Mouse (Mus musculus): ENCODE measurements around the gene Olfr1454. TPM values are rescaled to one million over a fixed set of nuclear protein-coding genes. Genes with fewer than 3 reads are reported as not detected.

Gene Olfr1454
- not detected in 2 replicates for polyA plus RNA-seq (2015; fragmentation: Nextera tagmentation; extraction: Ambion mirVana)

GRCm38 (mm10) chr19:13060310-13060709 lies at the start of gene Olfr1454:
TSS of gene Olfr1454 (plus strand) at chr19:13060610.

GRCm38 (mm10) chr19:13028227-13028626 lies 32.2 kb upstream of the Olfr1454 start, which contains the start of gene Olfr1453:
TSS of gene Olfr1453 (minus strand) at chr19:13028327.

DNA sequence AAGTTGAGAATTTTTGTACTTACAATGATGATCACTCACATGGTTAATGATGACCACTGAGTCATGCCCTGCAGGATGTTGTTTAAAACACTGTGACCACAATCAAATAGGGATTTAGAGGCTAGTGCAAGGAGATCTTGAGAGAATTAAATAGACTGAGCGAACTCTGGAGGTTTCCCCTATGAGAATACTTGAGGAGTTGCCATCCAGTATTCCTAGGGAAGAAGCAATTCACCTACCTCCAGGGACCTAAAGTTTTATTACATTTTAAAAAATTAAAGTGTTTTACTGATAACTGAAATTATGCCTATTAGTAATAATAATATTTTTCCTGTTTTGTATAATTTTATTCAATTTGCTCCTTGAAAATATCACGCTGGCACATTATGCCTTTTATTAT lies 37.4 kb downstream of the Olfr1454 start, which contains the start of gene Olfr1457:
Gene Olfr1457, minus strand, starts transcription at position 101 of the 400 bp plus-strand sequence.

GRCm38 (mm10) chr19:13106675-13107074 lies 46.3 kb downstream of the Olfr1454 start, which contains the start of gene Olfr1458:
TSS of gene Olfr1458 (minus strand) at chr19:13106775.

Other genes starting within 250 kb of the Olfr1454 start
- not detected in 2 replicates for gene Gm5244, start 213.9 kb upstream of the Olfr1454 start, polyA plus RNA-seq (2015; fragmentation: Nextera tagmentation; extraction: Ambion mirVana)
- not detected in 2 replicates for gene Olfr1444, start 203.3 kb upstream of the Olfr1454 start, polyA plus RNA-seq (2015; fragmentation: Nextera tagmentation; extraction: Ambion mirVana)
- gene Olfr1445, start 176.8 kb upstream of the Olfr1454 start, polyA plus RNA-seq (2015; fragmentation: Nextera tagmentation; extraction: Ambion mirVana) = not detected in 2 replicates
- not detected in 2 replicates for gene Olfr1446, start 167.1 kb upstream of the Olfr1454 start, polyA plus RNA-seq (2015; fragmentation: Nextera tagmentation; extraction: Ambion mirVana)
- not detected in 2 replicates for gene Olfr1447, start 156.9 kb upstream of the Olfr1454 start, polyA plus RNA-seq (2015; fragmentation: Nextera tagmentation; extraction: Ambion mirVana)
- not detected in 2 replicates for gene Olfr1448, start 136.2 kb upstream of the Olfr1454 start, polyA plus RNA-seq (2015; fragmentation: Nextera tagmentation; extraction: Ambion mirVana)
- not detected in 2 replicates for gene Olfr1449, start 129.8 kb upstream of the Olfr1454 start, polyA plus RNA-seq (2015; fragmentation: Nextera tagmentation; extraction: Ambion mirVana)
- gene Olfr1450, start 110.4 kb upstream of the Olfr1454 start, polyA plus RNA-seq (2015; fragmentation: Nextera tagmentation; extraction: Ambion mirVana) = not detected in 2 replicates
- not detected in 2 replicates for gene Olfr1451, start 65.6 kb upstream of the Olfr1454 start, polyA plus RNA-seq (2015; fragmentation: Nextera tagmentation; extraction: Ambion mirVana)
- not detected in 2 replicates for gene Olfr1453, start 32.3 kb upstream of the Olfr1454 start, polyA plus RNA-seq (2015; fragmentation: Nextera tagmentation; extraction: Ambion mirVana)
- gene Olfr1457, start 37.3 kb downstream of the Olfr1454 start, polyA plus RNA-seq (2015; fragmentation: Nextera tagmentation; extraction: Ambion mirVana) = not detected in 2 replicates
- not detected in 2 replicates for gene Olfr1458, start 46.2 kb downstream of the Olfr1454 start, polyA plus RNA-seq (2015; fragmentation: Nextera tagmentation; extraction: Ambion mirVana)
- 0.01 TPM in 1 of 2 replicates, not detected in the other for gene Olfr1459, start 88.9 kb downstream of the Olfr1454 start, polyA plus RNA-seq (2015; fragmentation: Nextera tagmentation; extraction: Ambion mirVana)
- gene Olfr1461, start 102.4 kb downstream of the Olfr1454 start, polyA plus RNA-seq (2015; fragmentation: Nextera tagmentation; extraction: Ambion mirVana) = not detected in 2 replicates
- gene Olfr1462, start 125.1 kb downstream of the Olfr1454 start, polyA plus RNA-seq (2015; fragmentation: Nextera tagmentation; extraction: Ambion mirVana) = not detected in 2 replicates
- gene Olfr1463, start 170.7 kb downstream of the Olfr1454 start, polyA plus RNA-seq (2015; fragmentation: Nextera tagmentation; extraction: Ambion mirVana) = not detected in 2 replicates